Mouse (Mus musculus) Patski (cell line): Measurements from ENCODE around the gene Slc3a2. TPM values are rescaled to one million over a fixed set of nuclear protein-coding genes. Genes with fewer than 3 reads are reported as not detected.

Source experiments
- ATAC-seq: fragments of 100-300 bp; one replicate; pipeline ENCODE4 v1.8.0; 2021
- CTCF ChIA-PET: fragments of 350-600 bp; sonication (Branson Sonifier 250); formaldehyde crosslinking; loops from one replicate; lab custom pipeline; 2022; ENCODE audit warnings: inconsistent platforms; lab: Charles Lee
- POLR2A ChIA-PET: fragments of 350-600 bp; sonication (Branson Sonifier 250); formaldehyde crosslinking; loops from one replicate; lab custom pipeline; 2022; ENCODE audit warnings: antibody characterized with exemption, inconsistent platforms; lab: Charles Lee
- DNase-seq: peaks from one replicate; pipeline ENCODE4 v3.0.0-alpha.2; 2011; ENCODE audit warnings: low read depth, low spot score
- H3K27me3 ChIP-seq: fragments of 371-371 bp; one replicate; pipeline ENCODE4 v1.5.1; 2021
- CTCF ChIP-seq: fragments of 100-300 bp; IDR thresholded peaks from one replicate; pipeline ENCODE4 v1.5.1; 2021
- in situ Hi-C: fragments of 300-500 bp; cut with MboI; formaldehyde crosslinking; loops from 3 replicates; pipeline ENCODE4 v1.11.1; 2018; ENCODE audit warnings: low pct_unique_long_range_greater_than_20kb, mixed read lengths
- polyA plus RNA-seq: library from polyadenylated mRNA; unstranded; gene quantifications from one replicate; pipeline ENCODE4 v1.2.3, GENCODE M21; 2021

Gene Slc3a2
- polyA plus RNA-seq, 1 experiment from 2014 or later: 807 TPM

DNA sequence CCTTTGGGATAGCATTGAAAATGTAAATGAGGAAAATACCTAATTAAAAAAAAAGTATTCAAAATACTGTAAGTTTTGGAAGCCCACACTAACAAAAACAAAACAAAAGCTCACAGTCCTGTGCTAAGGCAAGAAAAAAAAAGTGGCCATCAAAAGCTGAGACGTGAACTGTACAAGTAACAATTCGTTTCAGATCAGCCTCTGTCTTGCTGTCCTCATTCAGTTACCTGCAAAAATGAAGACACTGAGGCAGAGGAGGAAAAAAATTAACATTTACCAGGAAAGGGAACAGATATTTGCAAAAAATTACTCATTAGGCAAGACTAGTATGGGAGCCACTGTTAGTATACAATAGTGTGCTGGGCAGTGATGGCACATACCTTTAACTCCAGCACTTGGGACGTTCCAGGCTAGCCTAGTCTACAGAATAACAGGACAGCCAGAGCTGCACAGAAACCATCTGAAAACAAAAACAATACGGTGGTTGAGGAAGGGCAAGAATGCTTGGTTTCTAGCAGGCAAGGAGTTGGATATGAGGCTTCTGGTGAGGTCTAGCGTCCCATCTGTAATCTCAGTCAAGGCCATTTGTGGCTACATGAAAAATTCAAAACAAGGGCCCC lies 4.4 kb upstream of the Slc3a2 start:
- ChIA-PET POLR2A (interaction anchor here (1.3 kb wide), 1 partner anchor 10 kb away, joined by 3 read pairs; no protein-coding TSS in a partner anchor), CTCF (interaction anchor here (1.1 to 2.1 kb wide), 3 partner anchors 10 to 45 kb away, joined by 3 to 12 read pairs (median 5); no protein-coding TSS in a partner anchor)
- no peak for TF ChIP-seq CTCF
- peaks cover 3% of the 10 kb centered on the region for H3K27me3 ChIP-seq
- no peak for ATAC-seq
- in situ Hi-C loops: no loop called here
- DNase-seq: no peak

GRCm38 (mm10) chr19:8726609-8727390 lies 3.6 kb upstream of the Slc3a2 start:
- ChIA-PET CTCF (interaction anchor here (1.0 to 2.1 kb wide), 4 partner anchors 9 to 14 kb away, joined by 3 to 12 read pairs (median 4); no protein-coding TSS in a partner anchor), POLR2A (interaction anchor here (0.6 to 1.5 kb wide), 4 partner anchors 9 to 14 kb away, joined by 3 to 7 read pairs (median 4); partner anchors contain the start of gene 1700092M07Rik)
- ATAC-seq: no peak
- no peak for TF ChIP-seq CTCF
- no peaks in the 10 kb centered on the region for H3K27me3 ChIP-seq
- no peak for DNase-seq
- in situ Hi-C loops: no loop called here

- DNase-seq (no peak), ATAC-seq (no peak)
- POLR2A ChIA-PET: interaction anchor here (0.6 to 3.6 kb wide), 6 partner anchors 8 to 230 kb away, joined by 3 to 32 read pairs (median 4); no protein-coding TSS in a partner anchor
- CTCF ChIA-PET: interaction anchor here (2.1 to 4.4 kb wide), 2 partner anchors 8 to 12 kb away, joined by 12 to 23 read pairs; no protein-coding TSS in a partner anchor
- no peak for TF ChIP-seq CTCF
- in situ Hi-C loops: no loop called here
- no peaks in the 10 kb centered on the region for H3K27me3 ChIP-seq
Measured at GRCm38 (mm10) chr19:8725081-8725613, 2.0 kb upstream of the Slc3a2 start.

DNA sequence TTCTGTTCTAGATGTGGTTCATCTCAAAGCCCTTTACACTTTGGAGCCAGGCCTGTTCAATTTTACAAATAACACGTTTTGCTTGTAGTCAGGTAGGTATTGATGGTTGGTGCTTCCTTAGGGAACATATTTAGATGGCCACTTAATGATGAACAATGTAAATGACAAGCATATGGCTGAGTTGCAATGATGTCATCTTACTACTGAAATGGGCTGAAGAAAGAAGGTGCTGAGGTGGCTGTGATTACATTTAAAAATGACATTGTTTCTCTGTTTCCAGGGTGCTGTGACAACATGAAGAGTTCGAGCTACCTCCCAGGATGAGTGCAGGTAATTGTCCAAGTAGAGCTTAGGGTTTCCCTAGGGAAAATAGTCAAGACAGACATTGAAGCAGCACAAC lies 1.2 kb upstream of the Slc3a2 start:
- DNase-seq: no peak
- POLR2A ChIA-PET: interaction anchor here (0.6 to 3.6 kb wide), 3 partner anchors 11 to 231 kb away, joined by 3 to 32 read pairs (median 3); no protein-coding TSS in a partner anchor
- CTCF ChIA-PET: interaction anchor here (4.4 kb wide), 1 partner anchor 11 kb away, joined by 23 read pairs; no protein-coding TSS in a partner anchor
- in situ Hi-C loops: loop anchor here (25.0 kb wide), 1 partner anchor 1163 kb away; the partner anchor contains the start of gene Incenp
- no peaks in the 10 kb centered on the region for H3K27me3 ChIP-seq
- ATAC-seq: no peak
- TF ChIP-seq CTCF: no peak

DNA sequence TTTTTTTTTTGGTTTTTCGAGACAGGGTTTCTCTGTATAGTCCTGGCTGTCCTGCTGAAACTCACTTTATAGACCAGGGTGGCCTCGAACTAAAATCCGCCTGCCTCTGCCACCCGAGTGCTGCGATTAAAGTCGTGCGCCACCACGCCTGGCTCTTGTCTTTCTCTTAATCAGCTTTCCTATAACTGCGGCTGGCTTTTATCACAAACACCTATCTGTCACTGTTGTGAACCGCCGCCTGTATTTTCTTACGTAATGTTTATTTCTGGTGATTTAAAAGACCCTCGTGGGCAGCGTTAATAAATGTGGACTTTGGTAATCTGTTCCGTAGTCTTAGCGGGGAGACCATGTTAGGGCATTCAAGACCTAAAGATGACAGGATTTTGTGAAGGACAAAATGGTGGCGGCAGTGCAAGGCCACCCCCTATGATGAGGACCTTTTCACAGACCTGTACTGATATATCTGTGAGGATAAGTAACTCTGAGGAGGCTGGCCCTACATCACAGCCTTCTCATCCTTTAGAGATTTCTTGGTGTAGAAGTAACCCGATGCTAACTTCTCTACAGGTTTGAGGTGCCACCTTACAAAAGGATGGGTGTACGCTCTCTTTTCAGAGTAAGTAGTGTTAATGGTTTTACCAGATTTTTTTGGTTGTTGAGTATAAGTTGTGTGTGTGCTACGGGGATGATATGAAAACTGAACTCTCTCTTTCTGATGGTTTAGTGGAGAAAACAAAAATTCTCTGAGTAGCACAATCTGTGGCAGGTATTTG lies 591 bp upstream of the Slc3a2 start:
- DNase-seq (no peak), ATAC-seq (no peak)
- H3K27me3 ChIP-seq: no peaks in the 10 kb centered on the region
- CTCF ChIA-PET: interaction anchor here (4.4 kb wide), 1 partner anchor 11 kb away, joined by 23 read pairs; no protein-coding TSS in a partner anchor
- no peak for TF ChIP-seq CTCF
- in situ Hi-C loops: loop anchor here (25.0 kb wide), 1 partner anchor 1164 kb away; the partner anchor contains the start of gene Incenp
- POLR2A ChIA-PET: interaction anchor here (0.6 to 3.6 kb wide), 8 partner anchors 11 to 1930 kb away, joined by 3 to 32 read pairs (median 4); partner anchors contain the start of genes Hnrnpul2 and Ttc9c

DNA sequence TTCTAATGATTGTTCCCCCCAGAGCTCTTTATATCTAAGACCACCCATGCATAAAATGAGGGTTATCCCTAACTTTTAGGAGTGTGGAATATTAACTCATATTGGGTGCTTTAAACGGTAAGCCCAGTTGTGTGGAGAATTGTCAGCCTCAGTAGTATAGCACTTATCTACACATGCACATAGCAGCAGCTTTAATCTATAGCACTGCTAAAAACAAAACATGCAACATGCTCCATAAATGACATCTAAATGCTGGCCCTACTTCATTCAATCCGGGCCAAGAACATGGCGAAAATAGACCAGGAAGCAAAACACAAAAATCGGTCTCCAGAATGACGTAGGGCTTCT lies 636 bp downstream of the Slc3a2 start:
- ATAC-seq: no peak
- CTCF ChIA-PET: interaction anchor here (0.7 to 4.4 kb wide), 5 partner anchors 9 to 28 kb away, joined by 3 to 23 read pairs (median 3); no protein-coding TSS in a partner anchor
- no peak for TF ChIP-seq CTCF

GRCm38 (mm10) chr19:8722021-8722420 lies 1.1 kb downstream of the Slc3a2 start:
- DNase-seq (no peak), ATAC-seq (no peak)
- ChIA-PET CTCF (interaction anchor here (1.2 to 4.4 kb wide), 4 partner anchors 9 to 20 kb away, joined by 3 to 23 read pairs (median 4); no protein-coding TSS in a partner anchor), POLR2A (interaction anchor here (0.6 to 3.6 kb wide), 4 partner anchors 9 to 387 kb away, joined by 3 to 32 read pairs (median 10); no protein-coding TSS in a partner anchor)
- in situ Hi-C loops: loop anchor here (25.0 kb wide), 1 partner anchor 1165 kb away; the partner anchor contains the start of gene Incenp
- no peak for TF ChIP-seq CTCF
- no peaks in the 10 kb centered on the region for H3K27me3 ChIP-seq

More for the DNA sequence above, 636 bp downstream of the Slc3a2 start:
- no peak for DNase-seq
- in situ Hi-C loops: loop anchor here (25.0 kb wide), 1 partner anchor 1165 kb away; the partner anchor contains the start of gene Incenp
- no peaks in the 10 kb centered on the region for H3K27me3 ChIP-seq
- POLR2A ChIA-PET: interaction anchor here (0.9 to 3.6 kb wide), 6 partner anchors 9 to 97 kb away, joined by 3 to 32 read pairs (median 6); partner anchors contain the start of genes Hnrnpul2 and Ttc9c

GRCm38 (mm10) chr19:8721378-8721777 lies 1.8 kb downstream of the Slc3a2 start:
- TF ChIP-seq CTCF: no peak
- POLR2A ChIA-PET: interaction anchor here (0.6 to 3.6 kb wide), 3 partner anchors 8 to 387 kb away, joined by 3 to 32 read pairs (median 12); no protein-coding TSS in a partner anchor

More at GRCm38 (mm10) chr19:8721378-8721777, 1.8 kb downstream of the Slc3a2 start:
- in situ Hi-C loops: loop anchor here (25.0 kb wide), 1 partner anchor 1166 kb away; the partner anchor contains the start of gene Incenp
- ATAC-seq (no peak), DNase-seq (no peak)
- CTCF ChIA-PET: interaction anchor here (1.2 to 4.4 kb wide), 4 partner anchors 8 to 20 kb away, joined by 3 to 23 read pairs (median 4); no protein-coding TSS in a partner anchor
- H3K27me3 ChIP-seq: no peaks in the 10 kb centered on the region
